Mouse (Mus musculus) E14TG2a.4 (cell line): ENCODE results near the gene Supt5.

Experiments
- CTCF ChIP-seq: conservative IDR thresholded peaks from 2 replicates; pipeline ENCODE4 v1.5.1; 2014; ENCODE audit warnings: low read length
- NANOG ChIP-seq: IDR thresholded peaks from 2 replicates; pipeline ENCODE4 v1.6.1; 2014; ENCODE audit warnings: borderline replicate concordance, low read length, mixed read lengths
- POU5F1 ChIP-seq: IDR thresholded peaks from 2 replicates; pipeline ENCODE4 v1.6.1; 2014; ENCODE audit warnings: low read length, borderline replicate concordance

- no peak for TF ChIP-seq NANOG
- TF ChIP-seq CTCF, result no peak
- TF ChIP-seq POU5F1, result no peak
Observed at GRCm38 (mm10) chr7:28268042-28268531, 70.5 kb downstream of the Supt5 start.
